Mouse (Mus musculus) liver, embryonic 12.5 days (tissue): ENCODE measurements around the gene Usp7. TPM values are rescaled to one million over a fixed set of nuclear protein-coding genes. Genes with fewer than 3 reads are reported as not detected.

ENCODE experiments used
- ATAC-seq: fragments of 200-750 bp; cut with Nextera tagmentation; 2 replicates; pipeline ENCODE4 v1.8.0; 2017; ENCODE audit warnings: moderate number of reproducible peaks, mild to moderate bottlenecking, moderate library complexity
- H3K27ac ChIP-seq: fragments of 300-500 bp; sonication (generic); 2 replicates; pipeline ENCODE4 v1.5.1; 2016; ENCODE audit warnings: mild to moderate bottlenecking
- H3K27me3 ChIP-seq: fragments of 300-500 bp; sonication (generic); replicated peaks from 2 replicates; pipeline ENCODE4 v1.6.1; 2016; ENCODE audit warnings: mild to moderate bottlenecking, moderate library complexity
- H3K36me3 ChIP-seq: fragments of 300-500 bp; sonication (generic); 2 replicates; pipeline ENCODE4 v1.6.1; 2016; ENCODE audit warnings: mild to moderate bottlenecking, moderate library complexity
- H3K4me1 ChIP-seq: fragments of 300-500 bp; sonication (generic); 2 replicates; pipeline ENCODE4 v1.6.1; 2016
- H3K4me2 ChIP-seq: fragments of 300-500 bp; sonication (generic); 2 replicates; pipeline ENCODE4 v1.6.1; 2016; ENCODE audit warnings: mild to moderate bottlenecking, moderate library complexity
- H3K4me3 ChIP-seq: fragments of 300-500 bp; sonication (generic); 2 replicates; pipeline ENCODE4 v1.5.1; 2016; ENCODE audit warnings: mild to moderate bottlenecking, moderate library complexity
- H3K9ac ChIP-seq: fragments of 300-500 bp; sonication (generic); 2 replicates; pipeline ENCODE4 v1.6.1; 2016; ENCODE audit warnings: mild to moderate bottlenecking, moderate library complexity
- H3K9me3 ChIP-seq: fragments of 300-500 bp; sonication (generic); replicated peaks from 2 replicates; pipeline ENCODE4 v1.6.1; 2016; ENCODE audit warnings: mild to moderate bottlenecking, moderate library complexity
- WGBS: fragments of 180-500 bp; shearing (Covaris S2); methylation state at CpG from one replicate; pipeline ENCODE4 v1.1.7; 2016; ENCODE audit not compliant: insufficient replicate concordance; 5-methylcytosine and 5-hydroxymethylcytosine counted together
- polyA plus RNA-seq: library from polyadenylated mRNA; unstranded; fragments of >200 nt; fragmentation: Nextera tagmentation; extraction: Ambion mirVana; gene quantifications from 2 replicates; pipeline ENCODE4 v1.2.1, GENCODE M21; 2016

Usp7 gene
- polyA plus RNA-seq, 1 experiment from 2014 or later = 32.9 TPM

DNA sequence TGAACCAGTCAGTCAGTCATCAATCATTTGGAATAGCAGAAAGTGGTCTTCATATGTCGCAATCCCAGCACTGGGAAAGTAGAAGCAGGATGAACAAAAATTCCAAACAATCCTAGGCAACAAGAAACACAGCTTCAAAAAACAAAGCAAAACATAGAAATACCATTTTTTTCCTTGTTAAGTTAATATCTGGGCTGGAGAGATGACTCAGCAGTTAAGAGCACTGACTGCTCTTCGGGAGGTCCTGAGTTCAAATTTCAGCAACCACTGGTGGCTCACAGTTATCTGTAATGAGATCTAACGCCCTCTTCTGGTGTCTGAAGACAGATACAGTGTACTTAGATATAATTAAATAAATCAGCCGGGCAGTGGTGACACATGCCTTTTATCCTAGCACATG is 30.5 kb upstream of the Usp7 start:
- Histone ChIP-seq H3K36me3 (no peaks in the 10 kb centered on the region), H3K9ac (no peak overlapping the region), H3K9me3 (no peaks in the 10 kb centered on the region), H3K4me2 (no peak overlapping the region), H3K27ac (0 out of 2 replicates have a peak overlapping the region, but pooled peaks have one; percentile 83), H3K4me1 (peaks cover 21% of the 10 kb centered on the region), H3K27me3 (peaks cover 6% of the 10 kb centered on the region), H3K4me3 (no peak overlapping the region)
- ATAC-seq = no peak
- WGBS = 76% methylated on average over 4 of the region's 4 CpGs

- H3K36me3 ChIP-seq = no peaks in the 10 kb centered on the region
- H3K9me3 ChIP-seq = no peaks in the 10 kb centered on the region
- H3K4me1 ChIP-seq = peaks cover 21% of the 10 kb centered on the region
- WGBS = 77% methylated on average over 1 of the region's 1 CpGs
- H3K9ac ChIP-seq = no peak overlapping the region
- H3K27ac ChIP-seq = peak overlapping the region; percentile 26; the same call in 1 of the 2 replicates
- H3K4me2 ChIP-seq = no peak overlapping the region
- ATAC-seq = no peak
- peaks cover 8% of the 10 kb centered on the region for H3K27me3 ChIP-seq
- H3K4me3 ChIP-seq = no peak overlapping the region
These were observed 29.3 kb upstream of the Usp7 start for GRCm38 (mm10) chr16:8821429-8821828.

- WGBS = 54% methylated on average over 4 of the region's 4 CpGs
These were observed 25.8 kb upstream of the Usp7 start for GRCm38 (mm10) chr16:8817872-8818271.

DNA sequence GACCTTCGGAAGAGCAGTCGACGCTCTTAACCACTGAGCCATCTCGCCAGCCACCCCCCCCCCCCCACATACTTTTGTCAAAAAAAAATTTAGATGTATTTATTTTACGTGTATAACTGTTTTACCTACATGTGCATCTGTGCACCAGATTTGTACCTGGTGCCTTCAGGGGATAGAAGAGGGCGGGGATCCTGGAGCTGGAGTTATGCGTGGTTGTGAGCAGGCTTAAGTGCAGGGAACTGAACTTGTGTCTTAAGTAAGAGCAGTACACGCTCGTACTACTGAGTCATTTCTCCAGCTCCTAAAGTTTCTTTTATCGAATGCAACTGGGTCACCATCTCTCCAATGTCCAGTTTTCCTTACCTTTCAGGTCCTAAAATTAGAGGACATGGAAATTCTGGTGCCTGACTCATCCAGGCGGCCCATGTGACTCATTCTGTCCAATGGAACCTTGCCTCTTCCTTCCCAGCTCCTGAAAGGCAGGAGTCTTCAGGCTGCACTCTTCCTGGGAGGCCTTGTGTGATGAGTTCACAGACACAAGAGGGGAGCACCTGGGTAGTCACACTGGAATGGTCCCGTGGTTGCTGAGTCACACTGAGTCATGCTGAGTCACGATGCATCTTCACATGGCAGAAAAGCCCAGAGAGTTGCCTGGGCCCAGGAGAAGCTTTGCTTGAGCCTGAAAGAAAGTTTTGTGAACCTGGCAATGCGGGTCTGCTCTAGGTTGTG is 18.5 kb upstream of the Usp7 start:
- Histone ChIP-seq H3K9me3 (no peaks in the 10 kb centered on the region), H3K4me1 (peaks cover 27% of the 10 kb centered on the region), H3K27me3 (peaks cover 7% of the 10 kb centered on the region; the same call in 1 of the 2 replicates), H3K36me3 (no peaks in the 10 kb centered on the region), H3K4me3 (peak overlapping the region; percentile 39), H3K9ac (peak overlapping the region; percentile 69), H3K4me2 (peak overlapping the region; percentile 61), H3K27ac (peak overlapping the region; percentile 93)
- ATAC-seq = peak; percentile 94
- WGBS = 73% methylated on average over 14 of the region's 14 CpGs

More at GRCm38 (mm10) chr16:8817872-8818271, 25.8 kb upstream of the Usp7 start:
- H3K4me3 ChIP-seq = no peak overlapping the region
- ATAC-seq = no peak
- no peaks in the 10 kb centered on the region for H3K9me3 ChIP-seq
- H3K4me1 ChIP-seq = peaks cover 5% of the 10 kb centered on the region
- H3K9ac ChIP-seq = no peak overlapping the region
- H3K27ac ChIP-seq = no peak overlapping the region
- no peaks in the 10 kb centered on the region for H3K36me3 ChIP-seq
- no peak overlapping the region for H3K4me2 ChIP-seq
- peaks cover 8% of the 10 kb centered on the region for H3K27me3 ChIP-seq

GRCm38 (mm10) chr16:8806703-8807102 is 14.6 kb upstream of the Usp7 start:
- H3K27me3 ChIP-seq = peaks cover 7% of the 10 kb centered on the region; the same call in 1 of the 2 replicates
- H3K9me3 ChIP-seq = no peaks in the 10 kb centered on the region
- H3K9ac ChIP-seq = no peak overlapping the region
- ATAC-seq = no peak
- 21% methylated on average over 4 of the region's 4 CpGs for WGBS
- peaks cover 21% of the 10 kb centered on the region for H3K4me1 ChIP-seq
- no peak overlapping the region for H3K4me3 ChIP-seq
- H3K27ac ChIP-seq = no peak overlapping the region
- H3K4me2 ChIP-seq = no peak overlapping the region
- no peaks in the 10 kb centered on the region for H3K36me3 ChIP-seq

DNA sequence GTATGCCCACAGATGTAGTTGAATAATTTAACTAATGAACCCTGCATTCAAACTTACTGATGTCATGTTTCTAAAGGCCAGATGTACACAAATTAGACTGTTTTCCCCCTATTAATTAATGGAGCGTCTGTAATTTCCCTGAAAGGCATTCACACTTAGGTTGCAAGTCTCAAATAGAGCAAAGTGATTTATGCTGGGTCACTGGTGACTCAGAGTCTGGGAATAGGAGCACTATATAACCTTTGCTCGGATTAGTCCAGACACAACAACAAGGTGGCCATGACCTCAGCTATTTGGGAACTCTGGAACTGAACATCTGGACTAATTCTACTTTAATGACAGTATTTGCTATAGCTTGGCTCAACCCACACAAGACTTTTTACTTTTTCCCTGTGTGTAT is 3.8 kb upstream of the Usp7 start:
- H3K4me3 ChIP-seq = no peak overlapping the region
- no peaks in the 10 kb centered on the region for H3K4me1 ChIP-seq
- H3K27ac ChIP-seq = no peak overlapping the region
- H3K4me2 ChIP-seq = no peak overlapping the region
- ATAC-seq = no peak
- peaks cover 7% of the 10 kb centered on the region for H3K9me3 ChIP-seq
- 0 out of 2 replicates have a peak, but pooled peaks cover 3% of the 10 kb centered on the region for H3K27me3 ChIP-seq
- H3K9ac ChIP-seq = no peak overlapping the region
- H3K36me3 ChIP-seq = no peaks in the 10 kb centered on the region
- WGBS = 61% methylated on average over 2 of the region's 2 CpGs

DNA sequence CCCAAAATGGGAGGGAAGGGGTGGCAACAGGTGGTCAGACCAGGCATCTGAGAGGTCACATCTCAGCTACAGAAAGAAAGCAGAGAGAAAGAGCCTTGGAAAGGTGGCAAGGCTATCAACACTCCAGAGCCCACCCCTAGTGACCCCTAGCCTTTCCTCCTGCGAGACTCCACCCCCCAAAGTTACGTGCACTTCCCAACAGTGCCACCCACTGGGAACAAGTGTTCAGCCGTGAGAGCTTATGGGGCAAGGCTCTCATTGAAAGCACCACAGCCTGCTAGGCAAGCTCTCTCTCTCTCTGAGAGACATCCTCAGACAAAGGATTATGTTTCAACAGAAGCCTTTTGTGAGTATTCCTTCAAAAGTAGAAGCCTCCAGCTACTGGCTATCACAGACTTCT is 2.8 kb upstream of the Usp7 start:
- Histone ChIP-seq H3K4me1 (no peaks in the 10 kb centered on the region), H3K9me3 (peaks cover under 1% of the 10 kb centered on the region; the same call in 1 of the 2 replicates), H3K27ac (no peak overlapping the region), H3K27me3 (0 out of 2 replicates have a peak, but pooled peaks cover 3% of the 10 kb centered on the region), H3K9ac (no peak overlapping the region), H3K36me3 (no peaks in the 10 kb centered on the region), H3K4me2 (no peak overlapping the region), H3K4me3 (no peak overlapping the region)
- no peak for ATAC-seq
- 7% methylated on average over 3 of the region's 3 CpGs for WGBS

DNA sequence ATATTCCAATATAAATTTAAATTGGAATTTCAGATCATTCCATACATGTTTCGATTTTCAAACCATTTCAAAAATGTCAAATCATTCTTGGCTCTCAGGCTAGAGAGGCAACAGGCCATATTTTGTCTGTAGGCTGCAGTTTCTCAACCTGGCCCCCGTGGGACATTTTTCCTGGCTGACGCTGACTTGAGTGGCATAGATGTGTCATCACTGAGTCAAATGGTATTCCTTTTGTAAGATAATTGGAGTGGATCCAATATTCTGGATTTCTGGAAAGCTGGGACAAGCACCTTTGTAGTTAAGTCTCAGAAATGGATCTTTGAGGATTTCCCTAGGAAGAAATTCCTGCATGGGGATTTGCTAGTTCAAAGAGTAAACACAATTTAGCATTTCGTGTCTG is 1.2 kb downstream of the Usp7 start:
- H3K36me3 ChIP-seq = no peaks in the 10 kb centered on the region
- H3K9ac ChIP-seq = no peak overlapping the region
- peaks cover 6% of the 10 kb centered on the region; the same call in 1 of the 2 replicates for H3K27me3 ChIP-seq
- H3K4me1 ChIP-seq = no peaks in the 10 kb centered on the region
- H3K4me2 ChIP-seq = no peak overlapping the region
- no peak overlapping the region for H3K27ac ChIP-seq
- no peak for ATAC-seq
- WGBS = 74% methylated on average over 4 of the region's 4 CpGs
- H3K9me3 ChIP-seq = no peaks in the 10 kb centered on the region
- H3K4me3 ChIP-seq = no peak overlapping the region

DNA sequence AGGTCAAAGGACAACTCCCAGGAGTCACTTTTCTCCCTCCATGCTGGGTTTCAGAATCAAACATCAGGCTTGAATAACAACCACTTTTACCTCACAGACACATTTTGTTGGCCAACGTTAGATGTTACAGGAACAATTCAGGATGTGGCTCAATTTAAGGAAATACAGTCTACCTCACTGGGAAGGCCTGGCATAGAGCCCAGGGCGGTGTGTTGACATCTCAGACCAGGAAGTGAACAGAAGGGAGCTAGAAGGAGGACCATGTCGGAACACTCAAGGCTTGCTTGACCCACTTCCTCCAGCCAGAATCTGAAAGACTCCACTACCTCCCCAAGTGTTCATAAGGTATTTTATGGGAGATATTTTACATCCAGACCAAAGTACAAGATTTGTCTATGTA is 7.4 kb downstream of the Usp7 start:
- Histone ChIP-seq H3K9ac (no peak overlapping the region), H3K36me3 (no peaks in the 10 kb centered on the region), H3K27ac (no peak overlapping the region), H3K4me3 (no peak overlapping the region), H3K4me1 (peaks cover 16% of the 10 kb centered on the region), H3K9me3 (no peaks in the 10 kb centered on the region), H3K4me2 (no peak overlapping the region), H3K27me3 (peaks cover 3% of the 10 kb centered on the region; the same call in 1 of the 2 replicates)
- ATAC-seq = no peak
- whole genome bisulfite sequencing = 47% methylated on average over 3 of the region's 3 CpGs

DNA sequence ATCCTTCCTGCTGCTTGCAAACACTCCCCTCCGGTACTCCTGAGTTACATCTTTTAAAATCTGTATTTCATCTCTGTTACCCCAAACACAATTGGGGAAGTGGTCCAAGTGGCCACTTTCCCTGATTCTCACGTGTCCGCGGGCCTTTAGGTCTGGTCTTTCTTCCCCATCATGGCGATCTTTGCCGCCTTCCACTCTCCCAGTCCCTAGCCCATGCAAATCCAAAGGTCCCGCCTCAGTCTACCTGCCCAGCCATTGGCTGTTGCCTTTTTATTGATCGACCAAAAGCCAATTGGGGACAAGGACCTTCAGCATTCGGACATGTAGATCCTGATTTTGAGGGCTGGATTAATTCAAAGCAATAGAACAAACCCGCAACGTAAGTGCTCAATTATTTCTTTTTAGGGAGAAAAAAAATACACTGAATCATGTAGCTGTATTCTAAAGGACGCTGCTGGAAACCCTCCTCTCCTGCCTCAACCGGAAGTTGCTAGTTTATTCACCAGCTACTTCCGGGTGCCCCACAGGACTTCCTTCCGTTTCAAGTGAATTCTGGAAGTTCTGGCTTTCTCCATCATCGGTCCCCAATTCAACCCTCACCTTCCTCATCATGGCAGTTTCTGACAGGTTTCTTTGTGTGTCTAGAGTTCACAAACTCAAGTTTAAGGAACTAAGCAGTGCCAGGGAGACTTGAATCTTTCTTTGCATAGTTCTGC is 8.8 kb downstream of the Usp7 start:
- ATAC-seq = no peak
- H3K4me1 ChIP-seq = peaks cover 22% of the 10 kb centered on the region
- WGBS = 60% methylated on average over 16 of the region's 16 CpGs

GRCm38 (mm10) chr16:8781660-8782059 is 10.4 kb downstream of the Usp7 start:
- no peak overlapping the region for H3K4me2 ChIP-seq
- no peaks in the 10 kb centered on the region for H3K36me3 ChIP-seq
- no peak overlapping the region for H3K27ac ChIP-seq
- ATAC-seq = no peak
- peaks cover 22% of the 10 kb centered on the region for H3K4me1 ChIP-seq
- H3K4me3 ChIP-seq = no peak overlapping the region
- H3K9ac ChIP-seq = no peak overlapping the region
- no peaks in the 10 kb centered on the region for H3K27me3 ChIP-seq
- H3K9me3 ChIP-seq = no peaks in the 10 kb centered on the region
- 81% methylated on average over 2 of the region's 2 CpGs for WGBS

More for the DNA sequence above, 8.8 kb downstream of the Usp7 start:
- Histone ChIP-seq H3K4me3 (no peak overlapping the region), H3K36me3 (no peaks in the 10 kb centered on the region), H3K27ac (no peak overlapping the region), H3K9me3 (no peaks in the 10 kb centered on the region), H3K4me2 (no peak overlapping the region), H3K9ac (no peak overlapping the region), H3K27me3 (0 out of 2 replicates have a peak, but pooled peaks cover 3% of the 10 kb centered on the region)

- Histone ChIP-seq H3K4me1 (peaks cover 22% of the 10 kb centered on the region), H3K27ac (no peak overlapping the region), H3K9me3 (no peaks in the 10 kb centered on the region), H3K4me2 (peak overlapping the region; percentile 30), H3K9ac (no peak overlapping the region), H3K27me3 (no peaks in the 10 kb centered on the region), H3K36me3 (no peaks in the 10 kb centered on the region), H3K4me3 (no peak overlapping the region)
- WGBS = 57% methylated on average over 6 of the region's 6 CpGs
- ATAC-seq = peak; percentile 84
These were observed 10.9 kb downstream of the Usp7 start for GRCm38 (mm10) chr16:8781191-8781590.
